Mouse (Mus musculus): Measurements from ENCODE around the gene Rps6kc1.

Gene Rps6kc1

GRCm38 (mm10) chr1:190844356-190844755 is 67.2 kb downstream of the Rps6kc1 start:
- in situ Hi-C loops (cut with MboI; ENCODE audit: low sequenced_read_pairs): no loop called here

DNA sequence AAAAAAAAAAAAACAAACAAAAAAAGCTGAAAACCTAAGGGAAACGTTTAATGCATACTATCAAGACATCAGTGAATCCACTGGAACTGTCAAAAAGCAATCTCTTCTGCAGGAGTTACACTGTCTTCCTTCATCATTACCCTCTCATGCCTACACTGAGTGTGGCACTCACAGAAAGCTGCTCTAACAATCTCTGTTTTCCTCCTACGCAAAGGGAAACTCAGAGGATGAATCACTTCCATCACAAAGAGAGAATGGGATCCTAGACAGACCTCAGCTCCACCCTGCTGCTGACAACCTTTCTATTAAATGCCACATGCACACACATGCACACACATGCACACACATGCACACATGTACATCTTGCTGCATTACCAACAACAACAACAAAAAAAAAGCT is 75.5 kb downstream of the Rps6kc1 start:
- in situ Hi-C loops (cut with MboI; ENCODE audit: low sequenced_read_pairs): no loop called here

DNA sequence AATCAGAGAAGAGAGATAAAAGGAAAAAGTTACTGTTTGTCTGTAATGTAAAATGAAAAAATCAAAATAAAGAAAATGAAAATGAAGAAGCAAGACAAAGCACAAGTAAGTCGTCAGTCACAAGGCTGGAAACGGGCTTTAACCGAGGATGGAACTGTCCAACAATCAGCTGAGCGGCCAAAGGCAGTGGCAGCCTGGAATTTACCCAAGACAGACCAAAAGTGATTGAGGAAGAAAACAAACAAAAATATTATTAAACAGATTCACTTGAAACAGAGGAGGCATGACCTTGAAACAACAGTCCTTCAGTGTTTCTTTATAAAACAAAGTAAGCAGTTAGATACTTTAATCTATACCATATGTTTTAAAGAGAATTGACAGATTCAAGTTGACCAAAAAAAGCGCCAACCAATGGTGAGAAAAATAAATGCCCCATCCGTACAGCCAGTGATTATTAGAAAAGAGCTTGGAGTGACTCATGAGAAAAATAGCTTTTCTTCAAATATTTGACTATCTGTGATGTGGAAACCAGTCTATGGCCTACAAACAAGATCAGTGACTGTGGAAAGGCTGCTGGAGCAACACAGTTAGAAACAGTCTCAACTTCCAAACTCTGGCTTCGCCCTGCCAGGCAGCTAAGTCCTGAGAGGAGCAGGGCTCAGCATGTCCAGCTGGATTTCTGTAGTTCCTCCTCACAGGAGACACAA is 77.2 kb downstream of the Rps6kc1 start:
- in situ Hi-C loops (cut with MboI; ENCODE audit: low sequenced_read_pairs): no loop called here

DNA sequence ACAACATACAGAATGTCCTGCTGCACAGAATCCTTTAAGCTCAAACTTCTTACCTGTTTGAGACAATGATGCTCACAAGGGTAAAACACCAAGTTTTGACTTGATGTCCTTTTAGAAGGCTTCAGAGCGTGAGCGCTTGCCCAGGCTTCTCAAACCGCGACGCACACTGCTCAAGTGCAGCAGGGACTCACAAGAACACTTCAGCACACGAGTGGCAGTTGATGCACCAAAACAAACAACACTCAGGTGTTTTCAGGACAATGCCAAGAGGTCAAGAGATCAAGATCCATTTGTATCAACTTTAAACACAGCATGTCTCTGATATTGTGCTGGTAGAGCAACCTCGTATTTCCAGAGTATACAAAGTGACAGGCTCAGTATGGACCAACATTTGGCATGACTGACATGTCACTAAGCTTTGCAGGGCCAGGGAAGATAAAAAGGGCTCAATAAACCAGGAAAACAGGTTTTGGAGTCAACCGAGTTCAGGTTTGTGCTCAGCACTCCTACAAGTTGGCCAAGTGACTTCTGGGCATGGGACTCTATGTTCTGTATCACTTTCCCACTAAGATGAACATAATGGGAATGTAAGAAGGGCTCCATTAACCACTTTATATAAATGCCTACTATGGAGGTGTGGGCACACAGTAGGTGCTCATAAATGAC is 78.5 kb downstream of the Rps6kc1 start:
- in situ Hi-C loops (cut with MboI; ENCODE audit: low sequenced_read_pairs): no loop called here

DNA sequence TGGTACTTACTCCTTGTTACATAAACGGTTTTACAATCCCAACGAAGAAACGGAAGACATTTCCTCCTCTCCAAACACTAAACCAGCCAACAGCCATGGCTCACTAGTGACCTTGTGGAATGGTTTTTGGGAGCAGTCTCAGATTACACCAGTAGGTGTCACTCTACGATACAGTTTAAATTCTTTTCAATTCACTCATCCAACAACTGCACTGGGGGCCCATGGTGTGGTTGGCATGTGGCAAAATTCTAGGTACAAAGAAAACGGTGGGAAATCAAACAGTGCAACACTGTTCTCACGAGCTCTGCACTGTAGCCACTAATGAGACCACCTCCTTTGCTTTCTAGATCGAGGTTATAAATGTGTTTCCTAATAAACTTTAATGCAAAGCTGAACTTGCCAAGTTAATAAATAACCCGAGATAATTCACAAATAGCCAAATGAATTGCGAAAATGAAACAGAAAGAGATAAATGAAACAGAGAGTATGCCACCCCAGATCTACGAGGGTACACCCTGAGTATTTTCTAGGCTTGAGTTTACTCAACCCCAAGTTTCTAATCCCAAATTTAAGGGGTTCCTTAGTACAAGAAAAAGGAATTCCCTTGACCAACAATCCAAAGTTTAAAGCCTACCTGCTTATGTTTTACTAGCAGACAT is 79.6 kb downstream of the Rps6kc1 start:
- in situ Hi-C loops (cut with MboI; ENCODE audit: low sequenced_read_pairs): no loop called here

DNA sequence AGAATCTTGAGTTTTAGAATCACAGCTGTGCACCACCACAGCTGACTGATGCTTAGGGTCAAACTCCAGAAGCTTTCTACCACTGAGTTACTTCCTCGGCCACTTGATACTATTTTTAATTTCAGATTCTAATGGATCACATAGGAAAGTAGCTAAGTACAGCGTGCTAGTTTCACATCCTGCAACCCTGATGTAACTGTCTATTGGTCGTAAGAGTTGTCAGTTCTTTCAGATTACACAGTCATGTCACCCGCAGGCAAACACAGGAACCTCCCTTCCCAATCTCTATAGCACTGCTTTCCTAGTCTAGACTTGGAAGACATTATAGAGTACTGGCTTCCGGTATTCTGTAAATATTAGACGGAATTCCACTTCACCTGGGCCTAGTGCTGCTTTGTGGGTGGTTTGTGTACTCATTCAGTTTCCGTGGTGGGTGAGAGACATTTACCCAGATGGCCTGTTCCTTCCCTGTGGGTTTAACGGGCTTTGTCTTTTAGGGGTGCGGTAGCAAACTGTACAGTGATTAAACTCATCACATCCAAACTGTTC is 85.0 kb downstream of the Rps6kc1 start:
- in situ Hi-C loops (cut with MboI; ENCODE audit: low sequenced_read_pairs): no loop called here

DNA sequence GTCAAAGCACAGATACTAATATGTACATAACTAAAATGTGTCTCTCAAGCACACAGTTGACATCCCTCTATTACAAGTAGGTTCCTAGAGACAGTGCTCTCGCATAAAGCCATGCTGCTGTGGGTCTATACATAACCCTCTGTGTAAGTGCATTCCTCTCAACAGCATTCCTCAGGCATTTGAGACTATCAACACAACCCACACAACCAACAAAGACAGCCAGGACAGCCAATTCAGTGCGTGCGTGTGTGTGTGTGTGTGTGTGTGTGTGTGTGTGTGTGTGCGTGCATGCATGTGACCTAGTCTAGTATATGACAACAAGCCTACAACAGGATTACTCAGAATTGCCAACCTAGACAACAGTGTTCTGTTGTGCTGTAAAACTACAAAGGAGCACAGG is 87.8 kb downstream of the Rps6kc1 start:
- in situ Hi-C loops (cut with MboI; ENCODE audit: low sequenced_read_pairs): no loop called here

DNA sequence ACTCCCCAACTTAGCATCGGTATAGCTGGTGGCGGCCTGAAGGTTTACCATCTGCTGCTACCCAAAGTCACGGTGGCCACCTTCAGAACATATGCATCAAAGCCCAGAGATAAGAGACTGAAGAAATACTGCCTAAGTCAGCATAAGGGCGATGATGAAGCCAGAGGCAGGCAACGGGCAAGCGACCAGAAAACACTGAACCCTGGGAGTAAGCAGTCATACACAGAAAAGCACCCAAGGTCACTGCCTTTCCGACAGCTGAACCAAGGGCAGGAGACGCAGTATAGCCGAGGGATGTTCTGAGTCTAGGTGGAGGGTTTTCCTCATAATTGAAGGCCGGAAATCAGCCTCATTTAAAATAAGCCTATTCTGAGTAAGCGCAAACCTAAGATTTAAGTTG is 95.4 kb downstream of the Rps6kc1 start:
- in situ Hi-C loops (cut with MboI; ENCODE audit: low sequenced_read_pairs): no loop called here

- in situ Hi-C loops (cut with MboI; ENCODE audit: low sequenced_read_pairs): no loop called here
Measured at GRCm38 (mm10) chr1:190810408-190810807, 101.2 kb downstream of the Rps6kc1 start.

- in situ Hi-C loops (cut with MboI; ENCODE audit: low sequenced_read_pairs): no loop called here
Measured at GRCm38 (mm10) chr1:190808766-190809221, 102.8 kb downstream of the Rps6kc1 start.

DNA sequence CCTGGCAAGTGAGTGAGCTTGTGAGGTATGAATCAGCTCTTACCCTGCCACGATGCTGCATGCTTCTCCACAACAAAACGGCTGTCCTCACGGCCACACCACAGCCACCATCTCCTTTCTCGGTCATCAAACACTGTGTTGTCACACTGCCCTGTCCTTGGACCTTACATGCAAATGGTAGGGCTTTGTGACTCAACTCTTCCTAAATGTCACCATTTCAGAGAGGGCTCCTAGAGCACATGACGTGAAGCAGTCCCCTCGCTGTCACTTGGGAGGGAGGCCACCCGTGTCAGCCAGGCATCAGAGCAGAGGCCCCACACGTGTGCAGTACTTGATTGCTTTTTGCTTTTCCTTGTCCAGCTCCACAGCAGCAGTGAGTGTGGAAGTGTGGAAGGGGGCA is 104.8 kb downstream of the Rps6kc1 start:
- in situ Hi-C loops (cut with MboI; ENCODE audit: low sequenced_read_pairs): no loop called here

- in situ Hi-C loops (cut with MboI; ENCODE audit: low sequenced_read_pairs): no loop called here
Measured at GRCm38 (mm10) chr1:190798668-190799067, 112.9 kb downstream of the Rps6kc1 start.

- in situ Hi-C loops (cut with MboI; ENCODE audit: low sequenced_read_pairs): no loop called here
Measured at GRCm38 (mm10) chr1:190797483-190798058, 114.0 kb downstream of the Rps6kc1 start.

GRCm38 (mm10) chr1:190796745-190797482 is 114.7 kb downstream of the Rps6kc1 start:
- in situ Hi-C loops (cut with MboI; ENCODE audit: low sequenced_read_pairs): no loop called here

DNA sequence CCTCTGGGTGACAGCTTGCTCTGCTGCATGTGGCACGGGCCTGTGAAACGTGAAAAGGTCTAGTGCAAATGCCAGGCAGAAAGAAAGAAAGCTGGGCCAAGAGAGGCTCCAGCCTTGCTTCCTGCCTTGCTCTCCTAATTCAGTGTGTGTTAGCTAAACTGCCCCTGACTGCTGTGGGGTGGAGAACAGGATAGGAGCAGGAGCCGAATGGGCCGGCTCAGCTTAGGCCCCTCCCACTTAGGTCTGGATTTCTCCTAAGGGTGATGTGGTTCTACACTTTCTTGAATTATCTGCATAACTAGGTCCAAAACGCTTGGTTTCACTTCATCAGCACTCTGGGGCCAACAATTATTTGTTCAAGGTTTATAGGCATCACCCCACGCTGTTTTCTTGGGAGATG is 119.9 kb downstream of the Rps6kc1 start:
- in situ Hi-C loops (cut with MboI; ENCODE audit: low sequenced_read_pairs): no loop called here

DNA sequence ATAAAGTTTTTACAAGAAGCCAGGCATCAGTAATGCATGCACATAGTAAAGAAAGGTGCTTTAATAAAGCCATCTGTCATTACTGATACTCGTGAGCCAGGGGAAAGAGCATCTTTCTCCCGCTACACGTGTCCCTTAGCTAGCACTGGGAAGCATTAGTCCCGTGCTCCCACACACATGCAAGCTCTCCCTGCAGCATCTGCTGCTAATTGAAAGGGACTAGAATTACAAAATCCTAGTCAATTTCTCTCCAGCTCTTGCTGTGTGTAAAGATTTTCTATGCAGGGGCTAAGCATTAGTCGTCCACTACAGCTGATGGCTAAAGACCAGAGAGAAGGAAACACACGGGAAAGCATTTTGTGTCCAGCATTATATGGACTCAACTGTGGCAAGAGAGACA is 120.8 kb downstream of the Rps6kc1 start:
- in situ Hi-C loops (cut with MboI; ENCODE audit: low sequenced_read_pairs): no loop called here

DNA sequence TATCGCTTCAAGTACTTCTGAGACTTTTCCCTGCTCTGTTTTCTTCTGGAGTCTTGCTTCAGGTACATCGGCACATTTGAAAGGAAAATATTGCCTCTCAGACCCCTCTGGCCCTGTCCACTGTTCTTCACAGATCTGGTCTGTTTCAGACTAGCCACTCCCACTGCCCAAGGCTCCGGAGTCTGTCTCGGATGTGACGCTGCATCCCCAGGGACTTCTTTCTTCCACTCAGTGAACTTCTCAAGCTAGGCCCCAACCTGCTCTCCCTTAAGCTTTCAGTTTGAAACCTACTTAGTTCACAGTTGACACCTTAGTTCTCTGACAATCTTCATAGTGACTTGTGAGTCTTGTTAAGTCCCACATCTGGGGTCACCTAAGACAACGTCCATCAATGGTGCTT is 133.9 kb downstream of the Rps6kc1 start:
- in situ Hi-C loops (cut with MboI; ENCODE audit: low sequenced_read_pairs): no loop called here

GRCm38 (mm10) chr1:190776260-190776659 is 135.3 kb downstream of the Rps6kc1 start:
- in situ Hi-C loops (cut with MboI; ENCODE audit: low sequenced_read_pairs): no loop called here

GRCm38 (mm10) chr1:190772088-190772885 is 139.3 kb downstream of the Rps6kc1 start:
- in situ Hi-C loops (cut with MboI; ENCODE audit: low sequenced_read_pairs): no loop called here

GRCm38 (mm10) chr1:190769748-190770147 is 141.8 kb downstream of the Rps6kc1 start:
- in situ Hi-C loops (cut with MboI; ENCODE audit: low sequenced_read_pairs): no loop called here
